Mouse (Mus musculus) liver, adult 2 months (tissue): ENCODE measurements around the gene Shisa6.

Experiments
- CTCF ChIP-seq: fragments of 200-500 bp; IDR thresholded peaks from 2 replicates; pipeline ENCODE4 v1.5.1; 2011; ENCODE audit warnings: low read depth, low read length, control low read depth
- POLR2A ChIP-seq: fragments of 200-500 bp; IDR thresholded peaks from 2 replicates; pipeline ENCODE4 v1.6.1; 2011; ENCODE audit warnings: low read length, control low read depth; ENCODE audit not compliant: insufficient read depth; ENCODE audit errors: extremely low read depth

- TF ChIP-seq POLR2A (no peak), CTCF (no peak)
These were observed at the start of gene Shisa6 for GRCm38 (mm10) chr11:66525371-66526045.
